Mouse (Mus musculus): ENCODE measurements around the gene Deup1. TPM values are rescaled to one million over a fixed set of nuclear protein-coding genes. Genes with fewer than 3 reads are reported as not detected.

Gene Deup1
- total RNA-seq (2021) = under 1 TPM; 0.61 to 1.00 TPM
- long read RNA-seq, experiment 1 = 0 reads
- long read RNA-seq, experiment 2, partial matches to known transcripts = 0 of 1 reads
- long read RNA-seq, experiment 2, other reads (novel, unspliced or antisense) = 0 of 1 reads

- no peak for TF ChIP-seq CTCF (conservative IDR thresholded peaks at IDR 0.05)
- peak within 1 kb of the TSS; percentile 59; the same call in 1 of the 2 replicates for H3K27ac ChIP-seq
- peak; percentile 47 to 50 for DNase-seq (ENCODE audit: low spot score in 2 of 2)
- H3K4me3 ChIP-seq = peak within 1 kb of the TSS; percentile 51
These were observed at the start of gene Deup1 for GRCm38 (mm10) chr9:15627785-15628287. TSS of gene Deup1 (minus strand) at chr9:15627933.

- no peak for DNase-seq (ENCODE audit: low spot score in 2 of 2)
- Histone ChIP-seq H3K4me3 (no peak overlapping the region), H3K27ac (no peak overlapping the region)
- TF ChIP-seq CTCF (conservative IDR thresholded peaks at IDR 0.05) = no peak
These were observed 44.5 kb upstream of the Deup1 start for GRCm38 (mm10) chr9:15672251-15672650.

- Histone ChIP-seq H3K27ac (no peak overlapping the region), H3K4me3 (no peak overlapping the region)
- DNase-seq (ENCODE audit: low spot score in 2 of 2) = no peak
- TF ChIP-seq CTCF (conservative IDR thresholded peaks at IDR 0.05) = no peak
These were observed 42.3 kb upstream of the Deup1 start for GRCm38 (mm10) chr9:15670002-15670527.

- no peak overlapping the region for H3K4me3 ChIP-seq
- no peak for TF ChIP-seq CTCF (conservative IDR thresholded peaks at IDR 0.05)
- H3K27ac ChIP-seq = no peak overlapping the region
- DNase-seq (ENCODE audit: low spot score in 2 of 2) = no peak
These were observed 41.7 kb upstream of the Deup1 start for GRCm38 (mm10) chr9:15669452-15669851.

- DNase-seq (ENCODE audit: low spot score in 2 of 2) = no peak
- TF ChIP-seq CTCF (conservative IDR thresholded peaks at IDR 0.05) = no peak
- no peak overlapping the region for H3K4me3 ChIP-seq
These were observed 36.9 kb upstream of the Deup1 start for GRCm38 (mm10) chr9:15664606-15665005.

GRCm38 (mm10) chr9:15659069-15659468 lies 31.3 kb upstream of the Deup1 start:
- Histone ChIP-seq H3K27ac (no peak overlapping the region), H3K4me3 (no peak overlapping the region)
- no peak for TF ChIP-seq CTCF (conservative IDR thresholded peaks at IDR 0.05)
- DNase-seq (ENCODE audit: low spot score in 2 of 2) = no peak

More at GRCm38 (mm10) chr9:15664606-15665005, 36.9 kb upstream of the Deup1 start:
- no peak overlapping the region for H3K27ac ChIP-seq

- Histone ChIP-seq H3K27ac (no peak overlapping the region), H3K4me3 (no peak overlapping the region)
- TF ChIP-seq CTCF (conservative IDR thresholded peaks at IDR 0.05) = no peak
- peak in 1 of 2 experiments; percentile 4 for DNase-seq (ENCODE audit: low spot score in 2 of 2)
These were observed 30.6 kb upstream of the Deup1 start for GRCm38 (mm10) chr9:15658236-15658785.

- peak; percentile 44 for DNase-seq (ENCODE audit: low spot score in 2 of 2)
- TF ChIP-seq CTCF (conservative IDR thresholded peaks at IDR 0.05) = no peak
- no peak overlapping the region for H3K4me3 ChIP-seq
- H3K27ac ChIP-seq = 0 out of 2 replicates have a peak overlapping the region, but pooled peaks have one; percentile 43
These were observed 25.3 kb upstream of the Deup1 start for GRCm38 (mm10) chr9:15653036-15653435.

GRCm38 (mm10) chr9:15649977-15650376 lies 22.2 kb upstream of the Deup1 start:
- no peak for TF ChIP-seq CTCF (conservative IDR thresholded peaks at IDR 0.05)
- no peak for DNase-seq (ENCODE audit: low spot score in 2 of 2)
- H3K4me3 ChIP-seq = no peak overlapping the region
- H3K27ac ChIP-seq = no peak overlapping the region

GRCm38 (mm10) chr9:15627384-15627783 lies 349 bp downstream of the Deup1 start:
- Histone ChIP-seq H3K27ac (peak overlapping the region; percentile 59; the same call in 1 of the 2 replicates), H3K4me3 (peak overlapping the region; percentile 51)
- no peak for TF ChIP-seq CTCF (conservative IDR thresholded peaks at IDR 0.05)
- DNase-seq (ENCODE audit: low spot score in 2 of 2) = no peak

GRCm38 (mm10) chr9:15624739-15625138 lies 3.0 kb downstream of the Deup1 start:
- Histone ChIP-seq H3K27ac (no peak overlapping the region), H3K4me3 (no peak overlapping the region)
- DNase-seq (ENCODE audit: low spot score in 2 of 2) = no peak
- no peak for TF ChIP-seq CTCF (conservative IDR thresholded peaks at IDR 0.05)

GRCm38 (mm10) chr9:15619767-15620166 lies 8.0 kb downstream of the Deup1 start:
- DNase-seq (ENCODE audit: low spot score in 2 of 2) = no peak

GRCm38 (mm10) chr9:15619020-15619590 lies 8.6 kb downstream of the Deup1 start:
- no peak overlapping the region for H3K27ac ChIP-seq
- no peak overlapping the region for H3K4me3 ChIP-seq
- TF ChIP-seq CTCF (conservative IDR thresholded peaks at IDR 0.05) = no peak
- no peak for DNase-seq (ENCODE audit: low spot score in 2 of 2)

More at GRCm38 (mm10) chr9:15619767-15620166, 8.0 kb downstream of the Deup1 start:
- no peak for TF ChIP-seq CTCF (conservative IDR thresholded peaks at IDR 0.05)
- Histone ChIP-seq H3K27ac (no peak overlapping the region), H3K4me3 (no peak overlapping the region)
